Mouse (Mus musculus) forebrain, embryonic 14.5 days (tissue): ENCODE data around the gene Naglu. TPM values are rescaled to one million over a fixed set of nuclear protein-coding genes. Genes with fewer than 3 reads are reported as not detected.

Experiments used
- ATAC-seq: fragments of 200-750 bp; cut with Nextera tagmentation; 2 replicates; pipeline ENCODE4 v1.8.0; 2017; ENCODE audit warnings: mild to moderate bottlenecking, moderate library complexity
- DNase-seq: peaks from one replicate; pipeline ENCODE4 v3.0.0-alpha.2; 2015; ENCODE audit warnings: low spot score
- H3K27ac ChIP-seq: fragments of 300-500 bp; sonication (generic); 2 replicates; pipeline ENCODE4 v1.5.1; 2014; ENCODE audit warnings: low read depth, mild to moderate bottlenecking, control low read depth, low read length, moderate library complexity
- H3K27me3 ChIP-seq: fragments of 300-500 bp; sonication (generic); replicated peaks from 2 replicates; pipeline ENCODE4 v1.6.1; 2014; ENCODE audit warnings: low read length, control low read depth, mixed read lengths; ENCODE audit not compliant: control insufficient read depth, insufficient read depth
- H3K36me3 ChIP-seq: fragments of 300-500 bp; sonication (generic); 2 replicates; pipeline ENCODE4 v1.6.1; 2014; ENCODE audit warnings: low read length, control low read depth; ENCODE audit not compliant: control insufficient read depth, insufficient read depth
- H3K4me1 ChIP-seq: fragments of 300-500 bp; sonication (generic); 2 replicates; pipeline ENCODE4 v1.6.1; 2014; ENCODE audit warnings: antibody characterized with exemption, low read length, control low read depth; ENCODE audit not compliant: control insufficient read depth, insufficient read depth
- H3K4me2 ChIP-seq: fragments of 300-500 bp; sonication (generic); 2 replicates; pipeline ENCODE4 v1.6.1; 2014; ENCODE audit warnings: mild to moderate bottlenecking, control low read depth, low read length
- H3K4me3 ChIP-seq: fragments of 300-500 bp; sonication (generic); 2 replicates; pipeline ENCODE4 v1.5.1; 2014; ENCODE audit warnings: low read depth, low read length, control low read depth
- H3K9ac ChIP-seq: fragments of 300-500 bp; sonication (generic); 2 replicates; pipeline ENCODE4 v1.6.1; 2014; ENCODE audit warnings: mild to moderate bottlenecking, low read length, control low read depth, moderate library complexity
- H3K9me3 ChIP-seq: fragments of 300-500 bp; sonication (generic); replicated peaks from 2 replicates; pipeline ENCODE4 v1.6.1; 2016; ENCODE audit warnings: low read length, control low read depth, mixed read lengths; ENCODE audit not compliant: control insufficient read depth
- WGBS: fragments of 180-500 bp; shearing (Covaris S2); extraction: QIAGEN DNeasy Blood & Tissue Kit; methylation state at CpG from one replicate; pipeline ENCODE4 v1.1.7; 2014; 5-methylcytosine and 5-hydroxymethylcytosine counted together
- polyA plus RNA-seq: library from polyadenylated mRNA; unstranded; fragments of >200 nt; fragmentation: Nextera tagmentation; extraction: Ambion mirVana; gene quantifications from 2 replicates; pipeline ENCODE4 v1.2.1, GENCODE M21; 2014

The Naglu gene
- polyA plus RNA-seq, 1 experiment from 2014 or later, result 6.6 TPM

GRCm38 (mm10) chr11:101084246-101084645, 14.4 kb downstream of the Naglu start:
- Histone ChIP-seq H3K9me3 (no peaks in the 10 kb centered on the region), H3K4me3 (no peak overlapping the region), H3K4me1 (peaks cover 25% of the 10 kb centered on the region), H3K9ac (no peak overlapping the region), H3K4me2 (no peak overlapping the region), H3K36me3 (peaks cover 14% of the 10 kb centered on the region), H3K27ac (no peak overlapping the region), H3K27me3 (peaks cover 22% of the 10 kb centered on the region)
- ATAC-seq (no peak), DNase-seq (no peak)
- WGBS, result 85% methylated on average over 14 of the region's 14 CpGs

GRCm38 (mm10) chr11:101084811-101085210, 15.0 kb downstream of the Naglu start:
- Histone ChIP-seq H3K4me2 (no peak overlapping the region), H3K27ac (no peak overlapping the region)

GRCm38 (mm10) chr11:101085617-101086322, 16.0 kb downstream of the Naglu start:
- H3K27me3 ChIP-seq, result peaks cover 6% of the 10 kb centered on the region; the same call in 1 of the 2 replicates
- H3K4me3 ChIP-seq, result no peak overlapping the region
- no peaks in the 10 kb centered on the region for H3K9me3 ChIP-seq
- no peak overlapping the region for H3K4me2 ChIP-seq
- no peak for DNase-seq
- H3K4me1 ChIP-seq, result peaks cover 23% of the 10 kb centered on the region
- no peak overlapping the region for H3K27ac ChIP-seq
- ATAC-seq, result no peak
- 92% methylated on average over 18 of the region's 18 CpGs for WGBS
- no peak overlapping the region for H3K9ac ChIP-seq
- peaks cover 29% of the 10 kb centered on the region for H3K36me3 ChIP-seq

More at GRCm38 (mm10) chr11:101084811-101085210, 15.0 kb downstream of the Naglu start:
- peaks cover 23% of the 10 kb centered on the region for H3K4me1 ChIP-seq
- peaks cover 20% of the 10 kb centered on the region for H3K36me3 ChIP-seq
- DNase-seq, result no peak
- no peak for ATAC-seq
- WGBS, result 94% methylated on average over 12 of the region's 12 CpGs
- H3K9me3 ChIP-seq, result no peaks in the 10 kb centered on the region
- peaks cover 16% of the 10 kb centered on the region for H3K27me3 ChIP-seq
- no peak overlapping the region for H3K9ac ChIP-seq
- H3K4me3 ChIP-seq, result no peak overlapping the region

- no peak for ATAC-seq
- peak overlapping the region; percentile 81; the same call in 1 of the 2 replicates for H3K4me3 ChIP-seq
- H3K4me2 ChIP-seq, result peak overlapping the region; percentile 93
- peaks cover 23% of the 10 kb centered on the region for H3K4me1 ChIP-seq
- 0 out of 2 replicates have a peak, but pooled peaks cover 1% of the 10 kb centered on the region for H3K27me3 ChIP-seq
- 83% methylated on average over 6 of the region's 6 CpGs for WGBS
- H3K9me3 ChIP-seq, result no peaks in the 10 kb centered on the region
- peak overlapping the region; percentile 82 for H3K27ac ChIP-seq
- no peak for DNase-seq
- peak overlapping the region; percentile 84 for H3K9ac ChIP-seq
- H3K36me3 ChIP-seq, result peaks cover 34% of the 10 kb centered on the region
Measured at GRCm38 (mm10) chr11:101086323-101086674, 16.5 kb downstream of the Naglu start.

- peak within 1 kb of the TSS; percentile 93 for H3K4me2 ChIP-seq
- H3K9me3 ChIP-seq, result no peaks in the 10 kb centered on the region
- WGBS, result 2% methylated on average over 52 of the region's 52 CpGs
- H3K4me3 ChIP-seq, result peak within 1 kb of the TSS; percentile 81
- peaks cover 23% of the 10 kb centered on the region for H3K4me1 ChIP-seq
- DNase-seq (peak; percentile 97), ATAC-seq (peak; percentile 84)
- peak within 1 kb of the TSS; percentile 82 for H3K27ac ChIP-seq
- H3K9ac ChIP-seq, result peak within 1 kb of the TSS; percentile 84
- no peaks in the 10 kb centered on the region for H3K27me3 ChIP-seq
- peaks cover 42% of the 10 kb centered on the region for H3K36me3 ChIP-seq
Measured at GRCm38 (mm10) chr11:101086756-101087681, 17.2 kb downstream of the Naglu start, which contains the start of gene Mlx. Mlx (plus strand) TSS chr11:101087277.

- H3K27ac ChIP-seq, result peak overlapping the region; percentile 82
- ATAC-seq (no peak), DNase-seq (no peak)
- H3K9me3 ChIP-seq, result no peaks in the 10 kb centered on the region
- peaks cover 48% of the 10 kb centered on the region for H3K36me3 ChIP-seq
- peak overlapping the region; percentile 81 for H3K4me3 ChIP-seq
- WGBS, result 7% methylated on average over 8 of the region's 8 CpGs
- peak overlapping the region; percentile 84 for H3K9ac ChIP-seq
- H3K27me3 ChIP-seq, result no peaks in the 10 kb centered on the region
- H3K4me2 ChIP-seq, result peak overlapping the region; percentile 93
- H3K4me1 ChIP-seq, result peaks cover 23% of the 10 kb centered on the region
Measured at GRCm38 (mm10) chr11:101087682-101088055, 17.9 kb downstream of the Naglu start.

- H3K36me3 ChIP-seq, result peaks cover 58% of the 10 kb centered on the region
- no peak for ATAC-seq
Measured at GRCm38 (mm10) chr11:101089931-101090330, 20.1 kb downstream of the Naglu start.

GRCm38 (mm10) chr11:101094930-101095313, 25.1 kb downstream of the Naglu start:
- H3K4me1 ChIP-seq, result peaks cover 6% of the 10 kb centered on the region; the same call in 1 of the 2 replicates
- peak overlapping the region; percentile 92 for H3K4me2 ChIP-seq
- ATAC-seq, result no peak; the same call in 1 of the 2 replicates
- peak overlapping the region; percentile 55 for H3K4me3 ChIP-seq
- WGBS, result under 1% methylated on average over 18 of the region's 18 CpGs
- H3K9ac ChIP-seq, result peak overlapping the region; percentile 68
- peak; percentile 25 for DNase-seq
- peak overlapping the region; percentile 61; the same call in 1 of the 2 replicates for H3K27ac ChIP-seq
- H3K36me3 ChIP-seq, result peaks cover 76% of the 10 kb centered on the region
- H3K9me3 ChIP-seq, result no peaks in the 10 kb centered on the region
- H3K27me3 ChIP-seq, result no peaks in the 10 kb centered on the region

More at GRCm38 (mm10) chr11:101089931-101090330, 20.1 kb downstream of the Naglu start:
- H3K4me2 ChIP-seq, result no peak overlapping the region
- no peaks in the 10 kb centered on the region for H3K9me3 ChIP-seq
- no peaks in the 10 kb centered on the region for H3K27me3 ChIP-seq
- peaks cover 21% of the 10 kb centered on the region for H3K4me1 ChIP-seq
- no peak overlapping the region for H3K9ac ChIP-seq
- DNase-seq, result no peak
- no peak overlapping the region for H3K27ac ChIP-seq
- 83% methylated on average over 1 of the region's 1 CpGs for WGBS
- H3K4me3 ChIP-seq, result no peak overlapping the region
